Mouse (Mus musculus) ES-Bruce4 (cell line): ENCODE data around the gene Kcnma1.

ENCODE experiments used
- CTCF ChIP-seq: IDR thresholded peaks from one replicate; pipeline ENCODE4 v1.8.1; 2011; ENCODE audit warnings: low read depth, low read length
- POLR2A ChIP-seq: IDR thresholded peaks from one replicate; pipeline ENCODE4 v1.8.1; 2011; ENCODE audit warnings: low read length; ENCODE audit not compliant: insufficient read depth

DNA sequence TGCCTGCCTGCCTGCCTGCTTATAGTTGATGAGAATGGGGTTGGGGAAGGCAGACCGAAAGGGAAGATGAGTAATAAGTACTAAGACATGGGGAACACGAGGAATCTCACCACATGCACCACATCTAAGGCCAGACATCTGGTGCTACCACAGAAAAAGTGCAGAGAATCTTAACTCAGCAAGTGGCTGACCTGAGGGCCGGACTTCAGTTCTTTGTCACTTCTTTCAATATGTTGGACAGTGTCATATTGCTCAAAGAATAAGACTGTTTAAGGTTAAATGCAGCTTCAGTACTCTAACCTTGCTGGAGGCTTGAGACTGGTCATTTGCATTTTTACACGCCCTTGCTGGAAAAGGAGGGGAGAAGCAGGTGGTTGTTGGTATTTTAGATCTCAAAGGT, 555.7 kb downstream of the Kcnma1 start:
- TF ChIP-seq CTCF = no peak
- no peak for TF ChIP-seq POLR2A
